Mouse (Mus musculus) erythroblast, embryonic 14.5 days (primary cell): Measurements from ENCODE around the gene Dagla.

Experiments used
- GATA1 ChIP-seq: IDR thresholded peaks from 2 replicates; pipeline ENCODE4 v1.6.1; 2012; ENCODE audit warnings: low read length, inconsistent platforms, mixed read lengths
- TAL1 ChIP-seq: IDR thresholded peaks from 3 replicates; pipeline ENCODE4 v1.6.1; 2012; ENCODE audit warnings: low read length, inconsistent platforms, mixed read lengths

- TF ChIP-seq GATA1 (no peak), TAL1 (no peak)
Measured at GRCm38 (mm10) chr19:10267953-10268352, 36.7 kb downstream of the Dagla start.
